Mouse (Mus musculus) thymus, adult 18-20 months (tissue): ENCODE measurements around the gene Mepe.

ENCODE experiments used
- DNase-seq, 2 experiments: peaks; one replicate each; pipeline ENCODE4 v3.0.0; 2022; ENCODE audit warnings: mixed read lengths in 2 of 2

The Mepe gene

DNA sequence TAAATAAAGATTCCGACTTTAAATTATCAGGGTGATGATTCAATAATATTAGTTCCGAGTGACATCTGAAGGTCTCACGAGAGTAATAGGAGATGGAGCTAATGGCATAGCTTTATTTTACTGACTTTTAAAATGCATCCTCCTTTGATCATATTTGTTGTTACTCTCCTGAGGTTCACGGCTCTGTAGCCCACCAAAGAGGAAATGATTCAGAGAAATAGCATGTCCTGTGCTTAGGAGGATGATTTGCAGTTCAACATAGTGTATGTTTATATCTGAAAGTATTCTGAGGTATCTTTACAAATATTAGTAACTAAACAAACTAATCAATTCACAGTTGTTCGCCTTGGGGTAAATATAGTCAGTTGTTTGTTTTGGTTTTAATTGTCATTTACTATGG lies 32.4 kb downstream of the Mepe start:
- DNase-seq: no peak

DNA sequence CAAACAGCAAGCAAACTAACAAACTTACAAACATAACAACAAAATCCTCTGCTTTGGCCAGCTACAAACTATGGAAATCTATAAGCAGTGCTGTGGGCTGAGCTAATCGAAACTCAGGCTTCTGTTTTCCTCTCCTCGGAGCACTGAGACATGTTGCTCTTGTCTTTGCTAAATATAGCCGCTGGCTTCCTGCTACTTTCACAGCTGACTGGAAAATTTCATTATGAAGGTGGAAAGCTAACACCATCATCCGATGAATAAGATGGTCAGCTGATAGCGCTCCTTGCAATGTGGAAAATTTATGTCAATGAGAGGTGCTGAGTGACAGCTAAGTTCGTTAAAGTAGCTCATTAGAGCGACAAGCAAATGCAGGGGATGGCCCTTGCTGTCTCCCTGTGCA lies 33.5 kb downstream of the Mepe start:
- no peak for DNase-seq

DNA sequence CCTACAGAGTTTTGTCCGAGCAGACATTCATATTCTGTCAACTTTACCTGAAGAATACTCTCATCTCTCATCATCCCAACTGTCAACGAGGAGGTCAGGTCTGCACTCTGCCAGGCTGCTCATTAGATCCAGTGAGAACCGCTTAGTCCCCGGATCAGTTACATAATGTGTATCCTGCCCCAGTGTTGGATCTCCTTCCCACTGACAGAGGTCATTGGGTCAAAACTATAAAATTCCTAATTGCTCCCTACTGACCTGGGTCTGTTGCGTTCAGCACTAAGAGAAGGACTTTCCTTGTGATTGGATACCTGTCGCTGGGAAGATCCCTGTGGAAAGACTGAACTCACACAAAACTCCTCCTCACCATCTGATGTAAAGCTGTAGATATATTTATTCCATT lies 34.1 kb downstream of the Mepe start:
- no peak for DNase-seq

DNA sequence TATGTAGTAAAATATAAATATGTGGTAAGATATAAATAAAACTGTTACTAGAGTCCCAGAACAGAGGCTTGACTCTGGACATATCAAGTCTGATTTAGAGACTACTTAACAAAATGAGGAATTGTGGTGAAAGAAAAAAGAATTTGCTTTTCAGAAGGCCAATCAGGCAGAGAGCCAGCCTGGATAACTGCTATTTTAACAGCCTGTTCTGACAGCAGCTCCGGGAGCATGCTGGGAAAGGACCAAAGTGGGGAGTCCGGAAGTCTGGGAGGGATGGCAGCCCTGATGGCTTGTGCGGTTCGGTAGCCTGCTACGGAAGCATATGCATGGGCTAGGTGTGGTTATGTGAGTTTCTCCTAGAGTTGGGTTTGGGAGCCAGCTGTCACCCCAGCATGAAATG lies 45.5 kb downstream of the Mepe start:
- DNase-seq: no peak

DNA sequence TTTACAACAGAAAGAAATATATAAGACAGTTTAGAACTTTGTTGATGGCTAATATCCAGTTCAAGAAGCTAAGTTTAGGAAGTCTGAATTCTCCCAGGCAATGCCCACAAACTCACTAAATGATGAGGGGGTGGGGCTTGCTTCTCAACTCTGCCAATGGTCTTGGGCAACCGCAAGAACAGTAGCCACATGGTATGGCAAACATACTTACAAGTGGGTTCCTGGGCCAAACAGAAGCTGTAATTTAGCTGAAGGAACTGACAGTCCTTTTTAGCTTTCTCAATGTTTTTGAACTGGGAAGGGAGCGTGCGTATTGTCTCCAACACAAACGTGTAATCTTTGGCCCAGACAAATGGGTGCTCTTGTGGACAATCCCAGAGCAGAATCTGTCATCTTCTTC lies 46.2 kb downstream of the Mepe start:
- DNase-seq: no peak

DNA sequence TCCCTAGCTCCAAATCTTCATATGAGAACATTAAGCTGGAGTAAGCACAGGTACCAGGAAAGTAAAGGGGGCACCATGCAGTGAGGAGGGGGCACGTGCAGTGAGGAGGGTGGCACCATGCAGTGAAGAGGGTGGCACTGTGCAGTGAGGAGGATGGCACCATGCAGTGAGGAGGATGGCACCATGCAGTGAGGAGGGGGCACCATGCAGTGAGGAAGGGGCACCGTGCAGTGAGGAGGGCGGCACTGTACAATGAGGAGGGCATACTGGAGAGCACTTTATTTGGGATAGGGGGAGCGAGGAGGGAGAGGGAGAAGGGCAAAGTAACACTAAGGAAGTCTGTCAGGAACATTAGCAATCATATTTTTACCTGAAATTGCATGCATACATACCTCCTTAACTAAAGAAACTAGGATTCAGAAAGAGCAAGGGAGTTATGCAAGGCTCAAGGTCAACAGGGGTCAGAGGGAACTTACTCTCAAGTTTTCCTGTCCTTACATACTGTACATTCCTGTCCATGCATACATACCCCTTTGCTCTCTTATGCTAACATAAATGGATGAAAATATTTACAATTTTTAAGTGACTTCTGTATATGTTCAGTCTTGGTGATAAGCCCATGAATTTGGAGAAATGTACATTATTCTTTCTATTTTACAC lies 48.6 kb downstream of the Mepe start:
- DNase-seq: no peak

DNA sequence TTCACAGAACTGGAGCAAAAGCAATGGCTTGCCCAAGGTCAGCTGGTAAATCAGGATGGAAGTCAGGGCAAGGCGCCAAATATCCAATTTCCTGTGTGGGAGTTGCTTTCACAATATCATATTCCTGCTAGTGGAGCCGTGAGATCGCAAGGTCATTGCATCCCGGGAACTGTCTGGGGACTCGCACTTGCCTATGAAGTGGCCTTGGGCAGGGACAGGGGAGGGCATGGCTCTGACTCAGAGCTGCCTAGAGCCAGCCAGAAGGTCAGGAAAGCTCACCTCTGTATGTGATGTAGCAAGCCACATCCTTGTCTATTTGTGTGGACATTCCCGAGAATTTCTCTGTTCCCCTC lies 49.2 kb downstream of the Mepe start:
- DNase-seq: no peak

DNA sequence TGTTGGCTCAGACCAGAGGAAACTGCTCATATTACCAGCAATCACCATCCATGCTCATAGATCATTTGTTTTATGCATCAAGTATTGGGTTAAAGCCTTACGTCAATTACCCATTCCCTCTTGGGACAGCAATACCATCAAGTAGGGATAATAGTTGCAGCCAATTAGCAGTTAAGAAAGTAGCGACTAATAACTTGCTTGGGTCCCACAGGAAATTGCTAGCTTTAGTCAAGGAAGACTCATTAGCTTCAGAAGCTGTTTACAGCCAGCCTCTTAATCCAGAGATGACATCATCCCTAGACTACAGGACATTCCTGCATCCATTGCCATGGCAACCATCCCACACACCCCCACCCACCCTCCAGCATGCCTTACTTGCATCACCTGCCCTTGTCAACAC lies 50.0 kb downstream of the Mepe start:
- DNase-seq: no peak

DNA sequence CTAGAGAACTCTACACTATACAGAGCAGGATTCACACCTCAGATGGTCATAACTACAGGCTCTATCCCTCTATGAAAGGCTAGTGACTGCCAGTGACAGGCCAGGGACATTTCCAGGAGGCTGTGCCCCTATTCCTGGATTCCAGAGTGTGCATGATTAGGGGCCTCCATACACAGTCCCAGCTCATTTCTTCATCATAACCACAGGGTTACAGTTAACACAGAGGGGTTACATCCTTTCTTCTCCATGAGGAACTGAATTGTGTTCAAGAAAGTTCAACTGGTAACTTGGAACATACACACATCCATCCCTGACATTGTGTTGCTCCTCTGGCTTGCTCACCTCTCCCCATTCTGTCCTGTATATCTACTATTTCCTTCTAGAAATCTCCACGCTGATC lies 51.8 kb downstream of the Mepe start:
- no peak for DNase-seq

DNA sequence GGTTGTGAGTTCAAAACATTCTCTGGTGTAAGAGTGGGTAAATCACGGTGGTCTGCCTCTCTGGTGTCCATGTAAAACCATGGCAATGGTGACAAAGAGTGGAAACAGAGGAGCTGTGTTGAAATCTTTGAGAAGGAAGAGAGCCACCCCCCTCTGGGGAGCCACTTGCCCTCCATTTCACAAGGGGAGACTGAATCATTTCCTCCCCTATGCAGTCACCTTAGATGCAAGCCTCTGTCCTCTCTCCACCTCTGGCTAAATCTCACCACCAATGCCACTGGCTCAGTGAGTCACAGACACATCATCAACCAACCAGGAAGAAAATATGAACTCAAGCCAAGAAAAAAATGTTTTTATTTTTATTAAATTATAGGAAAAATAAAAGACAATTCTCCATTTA lies 55.4 kb downstream of the Mepe start:
- no peak for DNase-seq

DNA sequence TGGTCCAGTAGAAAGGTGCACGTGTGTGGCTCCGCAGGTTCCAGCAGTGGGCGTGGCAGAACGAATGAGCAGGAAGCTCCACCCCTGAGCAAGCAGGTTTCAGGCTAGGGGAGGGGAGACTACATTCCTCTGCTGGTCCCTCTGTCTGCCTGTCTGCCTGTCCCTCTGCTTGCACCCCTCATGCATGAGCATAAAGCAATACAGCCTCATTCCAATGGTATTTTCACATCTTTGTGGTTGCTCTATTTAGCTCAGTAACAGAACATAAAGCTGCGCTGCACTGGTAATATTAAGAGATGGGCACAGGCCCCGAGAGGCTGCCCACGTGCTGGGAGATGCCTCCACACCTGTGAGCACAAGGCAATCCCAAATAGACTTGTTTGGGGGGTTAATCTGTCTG lies 56.5 kb downstream of the Mepe start:
- DNase-seq: no peak

DNA sequence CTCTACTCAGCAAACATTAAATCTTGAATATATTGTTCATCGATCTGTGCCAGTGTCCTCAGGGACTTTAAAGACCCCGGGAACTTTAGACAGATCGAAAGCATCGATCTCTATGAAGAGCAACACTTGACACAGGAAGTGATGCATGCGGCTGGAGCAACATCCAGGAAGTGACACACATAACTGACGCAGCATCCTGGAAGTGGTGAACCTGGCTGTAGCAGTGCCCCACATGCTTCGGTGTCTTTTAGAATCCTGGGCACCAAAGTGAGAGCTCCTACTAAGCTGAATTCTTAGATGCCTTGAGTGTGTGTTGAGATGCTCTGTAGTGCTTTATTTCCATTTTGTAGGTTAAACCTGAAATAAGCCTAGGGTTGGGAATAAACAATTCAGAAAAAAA lies 59.4 kb downstream of the Mepe start:
- DNase-seq: no peak

DNA sequence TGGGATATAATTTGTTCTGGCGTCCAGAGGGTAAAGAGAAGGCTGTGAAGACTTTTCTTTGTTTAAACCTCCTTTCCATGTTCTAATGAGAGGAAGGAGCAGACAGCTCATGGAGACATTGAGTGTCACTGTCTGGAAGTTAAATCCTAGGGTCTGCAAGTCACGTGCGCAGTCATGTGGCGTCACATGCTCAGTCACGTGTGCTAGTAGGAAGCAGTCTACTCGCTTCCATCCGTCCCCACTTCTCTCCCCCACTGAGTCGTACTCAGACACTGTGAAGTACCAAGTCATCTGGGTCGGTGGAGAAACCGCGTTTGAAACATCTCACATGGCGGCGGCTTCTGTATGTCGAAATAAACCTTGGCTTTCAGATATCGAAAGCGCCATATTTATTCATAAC lies 60.4 kb downstream of the Mepe start:
- DNase-seq: no peak

DNA sequence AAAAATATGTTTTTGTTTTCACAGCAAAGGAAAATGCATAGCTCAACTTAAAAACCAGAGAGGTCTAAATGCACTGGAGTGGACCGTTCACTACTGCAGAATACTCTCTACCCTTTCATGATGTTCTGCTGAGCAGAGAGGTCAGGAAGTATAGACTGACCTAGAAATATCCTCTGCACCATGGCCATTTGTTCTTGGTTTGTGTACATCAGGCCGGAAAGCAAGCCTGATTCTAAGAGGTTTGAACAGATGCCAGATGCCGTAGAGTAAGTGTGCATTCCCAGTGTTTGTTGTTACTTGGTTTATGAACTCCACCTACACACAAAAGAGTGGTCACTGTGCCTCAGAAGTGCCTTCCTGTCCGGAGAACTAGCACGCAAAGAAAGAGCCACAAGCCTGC lies 61.8 kb downstream of the Mepe start:
- no peak for DNase-seq
